Mouse (Mus musculus) lung, postnatal 0 days (tissue): ENCODE data around the gene Nuak1.

Experiments
- CTCF ChIP-seq: IDR thresholded peaks from 2 replicates; pipeline ENCODE4 v1.5.1; 2016; ENCODE audit warnings: antibody characterized with exemption, mild to moderate bottlenecking
- EP300 ChIP-seq: IDR thresholded peaks from 2 replicates; pipeline ENCODE4 v1.6.1; 2016; ENCODE audit warnings: antibody characterized with exemption, mild to moderate bottlenecking, control low read depth

DNA sequence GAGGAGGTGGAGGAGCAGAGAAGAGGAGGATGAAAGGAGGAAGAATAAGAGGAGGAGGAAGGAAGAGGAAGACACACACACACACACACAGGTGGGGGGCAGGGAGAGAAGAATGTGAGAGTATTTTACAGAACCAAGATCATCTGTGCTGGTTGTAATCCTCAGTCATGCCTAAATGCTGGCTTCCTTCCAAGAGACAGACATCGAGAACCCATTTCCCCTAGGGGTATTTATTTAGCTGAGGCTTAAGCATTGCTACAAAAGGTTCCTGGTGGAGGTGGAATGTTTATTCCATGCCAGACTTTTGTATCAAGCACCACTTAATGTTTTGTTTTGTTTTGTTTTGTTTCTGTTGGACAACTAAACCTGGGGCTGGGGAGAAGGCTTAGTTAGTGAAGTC lies 44.3 kb upstream of the Nuak1 start:
- TF ChIP-seq CTCF (no peak), EP300 (no peak)
